Mouse (Mus musculus) megakaryocyte progenitor cell, adult 5-6 weeks (primary cell): ENCODE results near the gene Grid2ip. TPM values are rescaled to one million over a fixed set of nuclear protein-coding genes. Genes with fewer than 3 reads are reported as not detected.
"Not testable (repeated sequence)": the region's sequence is repeated elsewhere in the genome, so short reads cannot be mapped to it uniquely, and the experiment has no call there.

Experiments used
- ATAC-seq: replicated peaks from 2 replicates; pipeline ENCODE4 v1.8.0; 2016; ENCODE audit warnings: mild to moderate bottlenecking, moderate TSS enrichment, inconsistent platforms; ENCODE audit not compliant: poor library complexity
- total RNA-seq, 2 experiments: library from RNA; stranded (forward) in 1 of 2; stranded (reverse) in 1 of 2; fragments of 157-497, 149-512 nt in 1 of 2; fragments of 200-1000 nt in 1 of 2; gene quantifications; 2 replicates each; pipeline versions ENCODE4 v1.2.3 to v1.2.4; 2015 to 2017

The Grid2ip gene
- total RNA-seq, 2 experiments from 2014 or later, result not detected

- no peak for ATAC-seq
Measured at GRCm38 (mm10) chr5:143361428-143361827, 4.3 kb downstream of the Grid2ip start.

- ATAC-seq, result no peak
Measured at GRCm38 (mm10) chr5:143363678-143364615, 6.8 kb downstream of the Grid2ip start.

- no peak for ATAC-seq
Measured at GRCm38 (mm10) chr5:143367931-143368330, 10.8 kb downstream of the Grid2ip start.

GRCm38 (mm10) chr5:143369611-143370255, 12.6 kb downstream of the Grid2ip start:
- ATAC-seq, result 0 out of 2 replicates have a peak, but pooled peaks have one; percentile 12

GRCm38 (mm10) chr5:143370416-143371145, 13.4 kb downstream of the Grid2ip start:
- ATAC-seq, result no peak

GRCm38 (mm10) chr5:143371146-143371510, 14.0 kb downstream of the Grid2ip start:
- ATAC-seq, result no peak

GRCm38 (mm10) chr5:143372818-143373217, 15.7 kb downstream of the Grid2ip start:
- ATAC-seq, result 0 out of 2 replicates have a peak, but pooled peaks have one; percentile 16

GRCm38 (mm10) chr5:143375242-143375641, 18.1 kb downstream of the Grid2ip start:
- ATAC-seq, result peak; percentile 95

- ATAC-seq, result no peak
Measured at GRCm38 (mm10) chr5:143376156-143376555, 19.0 kb downstream of the Grid2ip start.

GRCm38 (mm10) chr5:143386797-143387621, 29.9 kb downstream of the Grid2ip start:
- peak; percentile 49 for ATAC-seq

- ATAC-seq, result no peak
Measured at GRCm38 (mm10) chr5:143394184-143394583, 37.0 kb downstream of the Grid2ip start.

GRCm38 (mm10) chr5:143394966-143395365, 37.8 kb downstream of the Grid2ip start:
- ATAC-seq, result not testable (repeated sequence)

- peak; percentile 83 for ATAC-seq
Measured at GRCm38 (mm10) chr5:143395649-143396048, 38.5 kb downstream of the Grid2ip start.

GRCm38 (mm10) chr5:143400501-143400900, 43.4 kb downstream of the Grid2ip start:
- ATAC-seq, result no peak

GRCm38 (mm10) chr5:143401556-143401955, 44.4 kb downstream of the Grid2ip start:
- ATAC-seq, result no peak

- peak; percentile 83 for ATAC-seq
Measured at GRCm38 (mm10) chr5:143403221-143404147, 46.3 kb downstream of the Grid2ip start, which contains the start of gene Kdelr2. Gene Kdelr2 (plus strand): TSS chr5:143403838.

- ATAC-seq, result peak; percentile 10; the same call in 1 of the 2 replicates
Measured at GRCm38 (mm10) chr5:143404148-143404930, 47.2 kb downstream of the Grid2ip start.

GRCm38 (mm10) chr5:143405200-143405599, 48.1 kb downstream of the Grid2ip start:
- no peak for ATAC-seq
